Mouse (Mus musculus) heart, postnatal 14 days (tissue): ENCODE measurements around the gene Gpc3. TPM values are rescaled to one million over a fixed set of nuclear protein-coding genes. Genes with fewer than 3 reads are reported as not detected.

ENCODE experiments used
- microRNA-seq, 2 experiments: library from miRNA; unstranded; fragments of <30 nt; microRNA quantifications; one replicate each; pipeline ENCODE4 v1.2.0; 2021 to 2022
- total RNA-seq, 2 experiments: library from RNA; stranded (reverse); gene quantifications; 2 replicates each; pipeline ENCODE4 v1.2.3; 2021

Gpc3 gene
- total RNA-seq, 2 experiments from 2014 or later = 35.0 to 35.3 TPM

Small RNA genes within 50 kb of the gene (microRNA-seq; reads per million reads assigned to microRNA genes)
- gene Mir6384 = 0 reads per million in 2 experiments
- 0 reads per million in 2 experiments for gene Mir717

Other genes starting within 250 kb of the Gpc3 start
- gene Ccdc160, start 177.2 kb upstream of the Gpc3 start, total RNA-seq = under 1 TPM; 0.48 to 0.51 TPM